Mouse (Mus musculus): ENCODE measurements around the gene S1pr1. TPM values are rescaled to one million over a fixed set of nuclear protein-coding genes. Genes with fewer than 3 reads are reported as not detected.

The S1pr1 gene
- total RNA-seq, 2 experiments from 2014 or later, result 74.8 to 95.8 TPM

GRCm38 (mm10) chr3:115713417-115714048 lies 1.3 kb downstream of the S1pr1 start:
- DNase-seq, result peak; percentile 48 to 56
- intact Hi-C loops (cut with DNase I), result loop anchor here (1.0 to 2.0 kb wide), 5 partner anchors 53 to 265 kb away; no protein-coding TSS in a partner anchor

GRCm38 (mm10) chr3:115712808-115713200 lies 2.1 kb downstream of the S1pr1 start:
- intact Hi-C loops (cut with DNase I), result loop anchor here (1.0 to 2.0 kb wide), 5 partner anchors 52 to 265 kb away; no protein-coding TSS in a partner anchor
- DNase-seq, result peak; percentile 91 to 92

GRCm38 (mm10) chr3:115711924-115712807 lies 2.7 kb downstream of the S1pr1 start:
- peak in 1 of 2 experiments; percentile 20 for DNase-seq
- intact Hi-C loops (cut with DNase I), result loop anchor here (1.0 to 2.0 kb wide), 4 partner anchors 51 to 177 kb away; no protein-coding TSS in a partner anchor

- DNase-seq, result peak in 1 of 2 experiments; percentile 32
- intact Hi-C loops (cut with DNase I), result no loop called here
These were observed 3.5 kb downstream of the S1pr1 start for GRCm38 (mm10) chr3:115711393-115711792.

GRCm38 (mm10) chr3:115710051-115710450 lies 4.8 kb downstream of the S1pr1 start:
- intact Hi-C loops (cut with DNase I), result no loop called here
- DNase-seq, result no peak

GRCm38 (mm10) chr3:115709118-115709574 lies 5.7 kb downstream of the S1pr1 start:
- intact Hi-C loops (cut with DNase I), result no loop called here
- peak; percentile 57 to 67 for DNase-seq

- intact Hi-C loops (cut with DNase I), result no loop called here
- no peak for DNase-seq
These were observed 8.1 kb downstream of the S1pr1 start for GRCm38 (mm10) chr3:115706736-115707135.

GRCm38 (mm10) chr3:115704254-115704908 lies 10.5 kb downstream of the S1pr1 start:
- DNase-seq, result no peak
- intact Hi-C loops (cut with DNase I), result no loop called here

- no peak for DNase-seq
- intact Hi-C loops (cut with DNase I), result no loop called here
These were observed 11.2 kb downstream of the S1pr1 start for GRCm38 (mm10) chr3:115703720-115704119.

GRCm38 (mm10) chr3:115702089-115702488 lies 12.8 kb downstream of the S1pr1 start:
- intact Hi-C loops (cut with DNase I), result no loop called here
- DNase-seq, result no peak

GRCm38 (mm10) chr3:115695194-115695891 lies 19.5 kb downstream of the S1pr1 start:
- intact Hi-C loops (cut with DNase I), result no loop called here
- DNase-seq, result no peak

GRCm38 (mm10) chr3:115694168-115694567 lies 20.7 kb downstream of the S1pr1 start:
- DNase-seq, result no peak
- intact Hi-C loops (cut with DNase I), result no loop called here

- DNase-seq, result no peak
- intact Hi-C loops (cut with DNase I), result no loop called here
These were observed 21.5 kb downstream of the S1pr1 start for GRCm38 (mm10) chr3:115693390-115693789.

GRCm38 (mm10) chr3:115692857-115693256 lies 22.0 kb downstream of the S1pr1 start:
- intact Hi-C loops (cut with DNase I), result no loop called here
- no peak for DNase-seq

- intact Hi-C loops (cut with DNase I), result no loop called here
- no peak for DNase-seq
These were observed 22.5 kb downstream of the S1pr1 start for GRCm38 (mm10) chr3:115692384-115692783.

GRCm38 (mm10) chr3:115689920-115690319 lies 25.0 kb downstream of the S1pr1 start:
- intact Hi-C loops (cut with DNase I), result no loop called here
- no peak for DNase-seq

- intact Hi-C loops (cut with DNase I), result no loop called here
- DNase-seq, result peak; percentile 34 to 41
These were observed 25.5 kb downstream of the S1pr1 start for GRCm38 (mm10) chr3:115689352-115689751.

GRCm38 (mm10) chr3:115687821-115688220 lies 27.1 kb downstream of the S1pr1 start:
- intact Hi-C loops (cut with DNase I), result no loop called here
- DNase-seq, result no peak

- intact Hi-C loops (cut with DNase I), result no loop called here
These were observed 32.4 kb downstream of the S1pr1 start for GRCm38 (mm10) chr3:115682328-115683088.

GRCm38 (mm10) chr3:115681184-115681583 lies 33.7 kb downstream of the S1pr1 start:
- intact Hi-C loops (cut with DNase I), result no loop called here
- DNase-seq, result no peak

More at GRCm38 (mm10) chr3:115682328-115683088, 32.4 kb downstream of the S1pr1 start:
- DNase-seq, result peak in 1 of 2 experiments; percentile 39

Data from heart, postnatal 10 days (tissue).